Mouse (Mus musculus) heart, embryonic 13.5 days (tissue): ENCODE measurements around the gene Akap13. TPM values are rescaled to one million over a fixed set of nuclear protein-coding genes. Genes with fewer than 3 reads are reported as not detected.
"Not testable (repeated sequence)": the region's sequence is repeated elsewhere in the genome, so short reads cannot be mapped to it uniquely, and the experiment has no call there.

ENCODE experiments used
- ATAC-seq: fragments of 200-750 bp; cut with Nextera tagmentation; 2 replicates; pipeline ENCODE4 v1.8.0; 2017; ENCODE audit warnings: moderate TSS enrichment; ENCODE audit not compliant: insufficient number of reproducible peaks, low FRiP score, low TSS enrichment; ENCODE audit errors: extremely low read depth
- H3K27ac ChIP-seq: fragments of 300-500 bp; sonication (generic); replicated peaks from 2 replicates; pipeline ENCODE4 v1.5.1; 2015; ENCODE audit warnings: moderate library complexity, mild to moderate bottlenecking, inconsistent platforms
- H3K27me3 ChIP-seq: fragments of 300-500 bp; sonication (generic); replicated peaks from 2 replicates; pipeline ENCODE4 v1.6.1; 2015; ENCODE audit warnings: mild to moderate bottlenecking, inconsistent platforms
- H3K36me3 ChIP-seq: fragments of 300-500 bp; sonication (generic); 2 replicates; pipeline ENCODE4 v1.6.1; 2015; ENCODE audit warnings: mild to moderate bottlenecking, inconsistent platforms
- H3K4me1 ChIP-seq: fragments of 300-500 bp; sonication (generic); 2 replicates; pipeline ENCODE4 v1.6.1; 2015; ENCODE audit warnings: inconsistent platforms
- H3K4me2 ChIP-seq: fragments of 300-500 bp; sonication (generic); 2 replicates; pipeline ENCODE4 v1.6.1; 2015; ENCODE audit warnings: inconsistent platforms, mild to moderate bottlenecking, moderate library complexity
- H3K4me3 ChIP-seq: fragments of 300-500 bp; sonication (generic); 2 replicates; pipeline ENCODE4 v1.5.1; 2015; ENCODE audit warnings: moderate library complexity, mild to moderate bottlenecking, inconsistent platforms
- H3K9ac ChIP-seq: fragments of 300-500 bp; sonication (generic); 2 replicates; pipeline ENCODE4 v1.6.1; 2015; ENCODE audit warnings: inconsistent platforms, mild to moderate bottlenecking, moderate library complexity
- H3K9me3 ChIP-seq: fragments of 300-500 bp; sonication (generic); 2 replicates; pipeline ENCODE4 v1.6.1; 2016; ENCODE audit warnings: inconsistent platforms
- WGBS: fragments of 180-500 bp; shearing (Covaris S2); methylation state at CpG from one replicate; pipeline ENCODE4 v1.1.7; 2015; ENCODE audit warnings: mixed read lengths; 5-methylcytosine and 5-hydroxymethylcytosine counted together
- polyA plus RNA-seq: library from polyadenylated mRNA; unstranded; fragments of >200 nt; fragmentation: Nextera tagmentation; extraction: Ambion mirVana; gene quantifications from 2 replicates; pipeline ENCODE4 v1.2.1, GENCODE M21; 2015

Gene Akap13
- polyA plus RNA-seq, 1 experiment from 2014 or later = 41.8 TPM

GRCm38 (mm10) chr7:75753192-75753783 is 298.0 kb downstream of the Akap13 start:
- Histone ChIP-seq H3K9ac (no peak overlapping the region), H3K36me3 (peaks cover 81% of the 10 kb centered on the region)
- ATAC-seq = no peak

GRCm38 (mm10) chr7:75754587-75755499 is 299.5 kb downstream of the Akap13 start:
- H3K4me1 ChIP-seq = peaks cover 29% of the 10 kb centered on the region
- H3K27ac ChIP-seq = no peak overlapping the region
- no peak for ATAC-seq
- no peak overlapping the region for H3K4me2 ChIP-seq
- no peak overlapping the region for H3K9ac ChIP-seq
- H3K36me3 ChIP-seq = peaks cover 66% of the 10 kb centered on the region
- H3K27me3 ChIP-seq = no peaks in the 10 kb centered on the region
- no peak overlapping the region for H3K4me3 ChIP-seq
- WGBS = 63% methylated on average over 8 of the region's 8 CpGs
- peaks cover 3% of the 10 kb centered on the region; the same call in 1 of the 2 replicates for H3K9me3 ChIP-seq

More at GRCm38 (mm10) chr7:75753192-75753783, 298.0 kb downstream of the Akap13 start:
- Histone ChIP-seq H3K4me1 (peaks cover 45% of the 10 kb centered on the region), H3K4me3 (no peak overlapping the region), H3K27me3 (no peaks in the 10 kb centered on the region), H3K4me2 (no peak overlapping the region), H3K9me3 (peaks cover 3% of the 10 kb centered on the region; the same call in 1 of the 2 replicates), H3K27ac (no peak overlapping the region)
- WGBS = 46% methylated on average over 12 of the region's 12 CpGs

- Histone ChIP-seq H3K9me3 (peaks cover 3% of the 10 kb centered on the region; the same call in 1 of the 2 replicates), H3K36me3 (peaks cover 54% of the 10 kb centered on the region), H3K27ac (no peak overlapping the region), H3K4me1 (peaks cover 18% of the 10 kb centered on the region), H3K9ac (no peak overlapping the region), H3K4me2 (no peak overlapping the region), H3K4me3 (no peak overlapping the region), H3K27me3 (no peaks in the 10 kb centered on the region)
- WGBS = 82% methylated on average over 8 of the region's 8 CpGs
- no peak for ATAC-seq
Observed at GRCm38 (mm10) chr7:75755861-75756449, 300.6 kb downstream of the Akap13 start.

DNA sequence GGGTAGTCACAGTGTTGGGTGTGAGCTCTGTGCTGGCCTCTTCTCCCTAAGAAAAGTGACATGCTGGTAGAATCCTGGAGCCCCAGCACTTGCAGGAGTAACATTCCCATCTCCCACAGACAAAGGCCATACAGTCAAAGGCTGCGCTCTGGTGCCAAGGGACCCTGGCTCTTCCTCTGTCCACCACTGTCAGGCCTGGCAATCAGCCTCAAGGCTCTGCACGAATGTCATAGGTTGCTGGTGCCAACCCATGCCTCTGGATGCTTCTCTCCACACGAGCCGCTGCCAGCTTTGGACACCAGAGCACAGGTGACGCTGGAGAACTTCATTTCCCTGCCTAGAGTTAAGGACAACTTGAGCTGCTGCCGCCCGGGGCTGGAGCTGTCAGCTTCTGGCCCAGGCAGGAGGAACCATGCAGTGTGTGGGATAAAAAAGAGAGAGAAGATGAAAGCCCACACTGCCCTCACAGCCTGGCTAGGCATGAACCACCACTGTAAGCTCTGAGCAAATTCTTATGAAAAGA is 304.7 kb downstream of the Akap13 start:
- H3K9ac ChIP-seq = no peak overlapping the region
- 83% methylated on average over 7 of the region's 7 CpGs for WGBS
- peaks cover 3% of the 10 kb centered on the region; the same call in 1 of the 2 replicates for H3K9me3 ChIP-seq
- no peaks in the 10 kb centered on the region for H3K27me3 ChIP-seq
- no peak overlapping the region for H3K27ac ChIP-seq
- no peaks in the 10 kb centered on the region; the same call in 1 of the 2 replicates for H3K4me1 ChIP-seq
- H3K36me3 ChIP-seq = peaks cover 13% of the 10 kb centered on the region
- H3K4me3 ChIP-seq = no peak overlapping the region
- no peak for ATAC-seq
- H3K4me2 ChIP-seq = no peak overlapping the region

- not testable (repeated sequence) for H3K4me3 ChIP-seq, H3K4me1 ChIP-seq, H3K27ac ChIP-seq, ATAC-seq, H3K9me3 ChIP-seq, H3K36me3 ChIP-seq, H3K4me2 ChIP-seq, H3K9ac ChIP-seq, H3K27me3 ChIP-seq
- 56% methylated on average over 4 of the region's 4 CpGs for WGBS
Observed at GRCm38 (mm10) chr7:75760661-75761319, 305.5 kb downstream of the Akap13 start.

DNA sequence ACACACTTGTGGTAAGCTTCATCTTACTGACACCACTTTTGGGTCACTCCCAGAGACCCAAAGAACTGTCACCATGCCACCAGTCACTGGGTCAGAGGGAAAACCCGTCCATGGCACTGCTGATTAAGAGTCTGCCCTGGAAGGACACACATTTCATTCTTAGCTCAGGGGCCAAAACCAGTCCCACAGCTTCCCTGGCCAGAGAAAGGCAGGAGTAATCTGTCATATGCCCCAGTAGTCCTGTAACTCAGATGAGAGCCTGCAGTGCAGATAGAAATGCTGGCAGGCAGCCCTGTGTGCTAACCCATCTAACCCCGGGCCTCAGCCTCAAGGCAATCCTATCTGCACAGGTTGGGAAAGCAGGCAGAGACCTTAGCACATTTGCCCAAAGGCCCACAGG is 306.9 kb downstream of the Akap13 start:
- not testable (repeated sequence) for ATAC-seq, H3K4me3 ChIP-seq, H3K9me3 ChIP-seq, H3K36me3 ChIP-seq, H3K9ac ChIP-seq, H3K4me1 ChIP-seq, H3K4me2 ChIP-seq, H3K27ac ChIP-seq, H3K27me3 ChIP-seq
- 39% methylated on average over 2 of the region's 2 CpGs for WGBS

DNA sequence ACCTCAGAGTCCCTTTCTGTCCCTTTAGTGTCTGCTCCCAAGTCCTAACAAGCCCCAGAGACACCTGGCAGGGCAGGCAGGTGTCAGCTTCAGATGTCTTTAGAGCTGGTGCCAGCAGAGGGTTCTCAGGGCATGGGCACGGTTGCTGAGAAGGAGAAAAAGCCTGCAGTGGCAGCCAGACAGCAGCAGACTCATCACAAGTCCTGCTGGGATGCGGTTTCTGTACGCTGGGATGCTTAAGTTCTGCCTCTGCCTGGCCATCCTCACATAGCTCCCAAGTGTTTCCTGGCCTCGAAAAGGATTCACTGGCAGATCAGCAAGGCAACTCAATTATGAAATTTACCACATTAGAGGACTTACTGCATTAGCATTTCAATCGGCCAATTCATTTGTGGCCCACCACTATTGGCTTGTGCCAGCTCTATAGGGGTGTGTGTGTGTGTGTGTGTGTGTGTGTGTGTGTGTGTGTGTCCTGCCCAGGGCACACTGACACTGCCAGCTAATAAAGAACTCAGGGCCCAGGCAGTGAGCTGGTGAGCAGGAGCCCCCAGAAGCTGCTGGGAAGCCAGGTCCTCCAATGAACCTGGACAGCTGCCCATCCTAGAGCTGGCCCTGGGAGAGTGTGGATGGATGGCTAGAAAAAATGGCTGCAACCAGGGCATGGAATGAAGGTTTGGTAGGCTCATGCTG is 311.9 kb downstream of the Akap13 start:
- H3K36me3 ChIP-seq = peaks cover 39% of the 10 kb centered on the region
- WGBS = 64% methylated on average over 1 of the region's 5 CpGs
- H3K4me2 ChIP-seq, H3K9me3 ChIP-seq, H3K4me3 ChIP-seq, H3K27ac ChIP-seq, H3K9ac ChIP-seq, H3K27me3 ChIP-seq, ATAC-seq, H3K4me1 ChIP-seq: not testable (repeated sequence)

GRCm38 (mm10) chr7:75768169-75768568 is 312.8 kb downstream of the Akap13 start:
- 77% methylated on average over 2 of the region's 2 CpGs for WGBS
- Histone ChIP-seq H3K27ac (no peak overlapping the region), H3K4me1 (no peaks in the 10 kb centered on the region), H3K4me3 (no peak overlapping the region), H3K4me2 (no peak overlapping the region), H3K9me3 (no peaks in the 10 kb centered on the region), H3K27me3 (no peaks in the 10 kb centered on the region), H3K9ac (no peak overlapping the region), H3K36me3 (peaks cover 39% of the 10 kb centered on the region)
- ATAC-seq = no peak

DNA sequence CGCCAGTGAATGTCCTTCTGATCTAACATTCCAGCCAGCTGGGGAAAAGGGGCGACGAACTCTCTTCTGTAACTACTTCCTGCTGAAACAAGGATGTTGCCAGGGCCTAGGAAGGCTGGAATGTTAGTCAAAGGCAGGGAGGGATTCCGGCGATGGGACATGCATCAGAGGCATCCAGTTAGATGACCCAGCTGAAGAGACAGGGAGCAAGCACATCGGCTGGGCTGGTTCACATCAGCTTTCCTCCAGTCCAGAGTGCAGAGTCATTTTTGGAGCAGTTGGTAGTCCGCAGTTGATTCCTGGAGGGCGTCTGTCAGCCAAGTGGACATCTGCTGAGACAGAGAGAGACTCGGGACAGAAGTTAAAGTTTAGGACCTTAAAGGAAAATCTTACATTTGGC is 314.6 kb downstream of the Akap13 start:
- Histone ChIP-seq H3K27ac (no peak overlapping the region), H3K4me3 (no peak overlapping the region), H3K9me3 (no peaks in the 10 kb centered on the region), H3K4me2 (no peak overlapping the region), H3K4me1 (no peaks in the 10 kb centered on the region), H3K9ac (no peak overlapping the region), H3K27me3 (no peaks in the 10 kb centered on the region), H3K36me3 (peaks cover 52% of the 10 kb centered on the region)
- WGBS = 83% methylated on average over 9 of the region's 9 CpGs
- ATAC-seq = no peak

GRCm38 (mm10) chr7:75774095-75775078 is 319.1 kb downstream of the Akap13 start:
- H3K4me1 ChIP-seq, H3K27me3 ChIP-seq, H3K9ac ChIP-seq, H3K4me3 ChIP-seq, ATAC-seq, H3K4me2 ChIP-seq, H3K9me3 ChIP-seq, H3K27ac ChIP-seq: not testable (repeated sequence)
- 88% methylated on average over 18 of the region's 18 CpGs for WGBS
- H3K36me3 ChIP-seq = peaks cover 85% of the 10 kb centered on the region
